In the genomic region with DNA sequence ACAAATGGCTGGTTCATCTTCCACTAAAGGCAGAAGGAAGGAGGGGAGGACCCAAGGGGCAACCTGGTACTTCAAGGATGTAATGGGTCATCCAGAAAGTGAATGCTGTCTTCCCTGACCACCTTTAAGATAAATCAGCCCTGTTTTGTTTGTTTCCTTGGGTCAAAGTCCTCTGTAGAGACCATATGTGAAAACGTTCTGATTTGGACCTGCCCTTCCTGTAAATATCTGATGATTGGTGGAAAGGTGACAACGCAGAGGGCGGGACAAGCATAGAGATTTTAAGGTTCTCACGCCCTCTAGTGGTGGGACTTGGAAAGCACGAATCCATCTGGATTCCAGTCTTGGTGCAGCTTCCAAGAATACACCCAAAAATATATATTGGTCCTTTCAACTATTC, we compare ENCODE assay signal across 8 mouse cellular contexts. TPM values are rescaled to one million over a fixed set of nuclear protein-coding genes. Genes with fewer than 3 reads are reported as not detected.
DNase-seq lines count a peak whose midpoint lies in the region; ATAC-seq and TF ChIP-seq lines count a peak whose summit lies in the region.

No protein-coding gene starts in this region.

- H3K79me2 ChIP-seq in C2C12 (ENCODE audit: control insufficient read depth, insufficient read depth) = no peaks in the 10 kb centered on the region

- no peaks in the 10 kb centered on the region for H3K9me3 ChIP-seq in embryonic facial prominence, embryonic 13.5 days
- H3K9me3 ChIP-seq in kidney, embryonic 14.5 days (ENCODE audit: control insufficient read depth, low read length) = no peaks in the 10 kb centered on the region
- no peaks in the 10 kb centered on the region for H3K9me3 ChIP-seq in limb, embryonic 15.5 days
- H3K9me3 ChIP-seq in midbrain, postnatal 0 days (ENCODE audit: low read length) = no peaks in the 10 kb centered on the region
- H3K9me3 ChIP-seq in stomach, embryonic 14.5 days (ENCODE audit: control insufficient read depth, low read depth, low read length) = no peaks in the 10 kb centered on the region

- H3ac ChIP-seq in C2C12 (ENCODE audit: control insufficient read depth, insufficient read length, low read depth) = no peak overlapping the region

- no peak overlapping the region for H3K4me3 ChIP-seq in C2C12 (ENCODE audit: insufficient read depth, poor library complexity, severe bottlenecking)
- H3K4me3 ChIP-seq in embryonic facial prominence, embryonic 13.5 days = 0 out of 2 replicates have a peak overlapping the region, but pooled peaks have one; percentile 3
- 0 out of 2 replicates have a peak overlapping the region, but pooled peaks have one; percentile 4 for H3K4me3 ChIP-seq in kidney, embryonic 14.5 days (ENCODE audit: low read length)
- H3K4me3 ChIP-seq in limb, embryonic 15.5 days = no peak overlapping the region
- no peak overlapping the region for H3K4me3 ChIP-seq in midbrain, postnatal 0 days (ENCODE audit: low read depth, low read length)
- H3K4me3 ChIP-seq in stomach, embryonic 14.5 days (ENCODE audit: low read depth, low read length) = no peak overlapping the region

- TF ChIP-seq CTCF in C2C12 (IDR thresholded peaks at IDR 0.05; ENCODE audit: control insufficient read depth, insufficient read depth, insufficient read length) = peak; percentile 38
- peak; percentile 91 for TF ChIP-seq CTCF in midbrain, postnatal 0 days (IDR thresholded peaks at IDR 0.05)

- H3K79me3 ChIP-seq in C2C12 (ENCODE audit: low read depth) = no peaks in the 10 kb centered on the region

- peak overlapping the region; percentile 39 for H3K4me2 ChIP-seq in embryonic facial prominence, embryonic 13.5 days
- H3K4me2 ChIP-seq in kidney, embryonic 14.5 days (replicated peaks; ENCODE audit: low read depth, low read length) = 0 out of 2 replicates have a peak overlapping the region, but pooled peaks have one; percentile 21
- H3K4me2 ChIP-seq in limb, embryonic 15.5 days = peak overlapping the region; percentile 30; the same call in 1 of the 2 replicates
- H3K4me2 ChIP-seq in midbrain, postnatal 0 days (ENCODE audit: low read depth, low read length, poor library complexity, severe bottlenecking) = no peak overlapping the region
- 0 out of 2 replicates have a peak overlapping the region, but pooled peaks have one; percentile 17 for H3K4me2 ChIP-seq in stomach, embryonic 14.5 days (replicated peaks; ENCODE audit: low read depth, low read length)

- no peak overlapping the region for H3K9ac ChIP-seq in embryonic facial prominence, embryonic 13.5 days
- H3K9ac ChIP-seq in kidney, embryonic 14.5 days (ENCODE audit: low read depth, low read length) = no peak overlapping the region
- no peak overlapping the region for H3K9ac ChIP-seq in limb, embryonic 15.5 days
- no peak overlapping the region for H3K9ac ChIP-seq in midbrain, postnatal 0 days (replicated peaks; ENCODE audit: low read length, poor library complexity, severe bottlenecking)
- H3K9ac ChIP-seq in stomach, embryonic 14.5 days (replicated peaks; ENCODE audit: low read depth, low read length) = no peak overlapping the region

- no peak overlapping the region for H3K27ac ChIP-seq in embryonic facial prominence, embryonic 13.5 days
- no peak overlapping the region for H3K27ac ChIP-seq in kidney, embryonic 14.5 days (ENCODE audit: low read depth, low read length)
- H3K27ac ChIP-seq in limb, embryonic 15.5 days = no peak overlapping the region
- no peak overlapping the region for H3K27ac ChIP-seq in midbrain, postnatal 0 days (ENCODE audit: low read depth, low read length)
- no peak overlapping the region for H3K27ac ChIP-seq in stomach, embryonic 14.5 days (ENCODE audit: low read length)

- WGBS in embryonic facial prominence, embryonic 13.5 days = 2% methylated on average over 5 of the region's 5 CpGs
- WGBS in kidney, embryonic 14.5 days = 2% methylated on average over 5 of the region's 5 CpGs
- WGBS in limb, embryonic 15.5 days = 1% methylated on average over 5 of the region's 5 CpGs
- 0% methylated on average over 5 of the region's 5 CpGs for WGBS in midbrain, postnatal 0 days
- WGBS in stomach, embryonic 14.5 days = under 1% methylated on average over 5 of the region's 5 CpGs

- no peak for ATAC-seq in embryonic facial prominence, embryonic 13.5 days (ENCODE audit: insufficient number of reproducible peaks, insufficient read depth, low FRiP score, low TSS enrichment, low read depth)
- ATAC-seq in kidney, embryonic 14.5 days (ENCODE audit: low FRiP score, low TSS enrichment) = no peak
- ATAC-seq in limb, embryonic 15.5 days (ENCODE audit: insufficient number of reproducible peaks, low FRiP score, low TSS enrichment, low read depth) = no peak
- no peak for ATAC-seq in midbrain, postnatal 0 days (ENCODE audit: low FRiP score)
- ATAC-seq in stomach, embryonic 14.5 days (ENCODE audit: insufficient number of reproducible peaks, insufficient read depth, low FRiP score, low read depth) = no peak

- no peaks in the 10 kb centered on the region for H3K36me3 ChIP-seq in C2C12 (ENCODE audit: control insufficient read depth, insufficient read depth)
- no peaks in the 10 kb centered on the region for H3K36me3 ChIP-seq in embryonic facial prominence, embryonic 13.5 days
- H3K36me3 ChIP-seq in kidney, embryonic 14.5 days (ENCODE audit: control insufficient read depth, insufficient read depth, low read length) = no peaks in the 10 kb centered on the region
- no peaks in the 10 kb centered on the region for H3K36me3 ChIP-seq in limb, embryonic 15.5 days
- no peaks in the 10 kb centered on the region for H3K36me3 ChIP-seq in midbrain, postnatal 0 days (ENCODE audit: insufficient read depth, low read length)
- no peaks in the 10 kb centered on the region for H3K36me3 ChIP-seq in stomach, embryonic 14.5 days (ENCODE audit: control insufficient read depth, insufficient read depth, low read length)

- H3K27me3 ChIP-seq in C2C12 (ENCODE audit: control insufficient read depth, insufficient read depth, insufficient read length) = peaks cover 24% of the 10 kb centered on the region
- H3K27me3 ChIP-seq in embryonic facial prominence, embryonic 13.5 days = 0 out of 2 replicates have a peak, but pooled peaks cover 4% of the 10 kb centered on the region
- no peaks in the 10 kb centered on the region; the same call in 1 of the 2 replicates for H3K27me3 ChIP-seq in kidney, embryonic 14.5 days (ENCODE audit: control insufficient read depth, insufficient read depth, low read length)
- H3K27me3 ChIP-seq in limb, embryonic 15.5 days = no peaks in the 10 kb centered on the region
- H3K27me3 ChIP-seq in midbrain, postnatal 0 days (ENCODE audit: insufficient read depth, low read length) = no peaks in the 10 kb centered on the region
- no peaks in the 10 kb centered on the region for H3K27me3 ChIP-seq in stomach, embryonic 14.5 days (ENCODE audit: control insufficient read depth, insufficient read depth, low read length)

- H3K4me1 ChIP-seq in embryonic facial prominence, embryonic 13.5 days = peaks cover 10% of the 10 kb centered on the region
- H3K4me1 ChIP-seq in kidney, embryonic 14.5 days (ENCODE audit: control insufficient read depth, insufficient read depth, low read length) = peaks cover 4% of the 10 kb centered on the region
- H3K4me1 ChIP-seq in limb, embryonic 15.5 days = peaks cover 8% of the 10 kb centered on the region
- H3K4me1 ChIP-seq in midbrain, postnatal 0 days (ENCODE audit: insufficient read depth, low read length) = peaks cover 6% of the 10 kb centered on the region; the same call in 1 of the 2 replicates
- H3K4me1 ChIP-seq in stomach, embryonic 14.5 days (ENCODE audit: control insufficient read depth, insufficient read depth, low read length) = peaks cover 6% of the 10 kb centered on the region; the same call in 1 of the 2 replicates

- DNase-seq in adrenal gland, postnatal 10 days = peak; percentile 90
- peak; percentile 70 to 85 for DNase-seq in heart, adult 9 months (ENCODE audit: low spot score in 2 of 2)
- DNase-seq in midbrain, postnatal 0 days (ENCODE audit: low spot score) = peak; percentile 93

RNA-seq across cellular contexts. Expression of a gene that starts 4.0 kb away (rescaled TPM):
- polyA plus RNA-seq in C2C12 (2012; fragmentation: generic; extraction: Trizol) = 2.1 TPM
- total RNA-seq in adrenal gland, postnatal 10 days (2021) = 10 to 100 TPM; 39.3 to 41.9 TPM
- 22.9 and 28.2 TPM in 2 replicates for polyA plus RNA-seq in embryonic facial prominence, embryonic 13.5 days (2015; fragmentation: Nextera tagmentation; extraction: Ambion mirVana)
- polyA plus RNA-seq in kidney, embryonic 14.5 days (2014; fragmentation: Nextera tagmentation; extraction: Ambion mirVana) = 13.8 and 21.3 TPM in 2 replicates
- 40.3 and 41.5 TPM in 2 replicates for polyA plus RNA-seq in limb, embryonic 15.5 days (2015; fragmentation: Nextera tagmentation; extraction: Ambion mirVana)
- 41.9 and 48.4 TPM in 2 replicates for total RNA-seq in midbrain, postnatal 0 days (2014; rRNA removed)
- 50.6 and 55.2 TPM in 2 replicates for polyA plus RNA-seq in midbrain, postnatal 0 days (2015; fragmentation: Nextera tagmentation; extraction: Ambion mirVana)
- 24.2 and 25.7 TPM in 2 replicates for polyA plus RNA-seq in stomach, embryonic 14.5 days (2014; fragmentation: Nextera tagmentation; extraction: Ambion mirVana)

RNA-seq across cellular contexts. Expression of a gene that starts 22.5 kb away (rescaled TPM):
- polyA plus RNA-seq in C2C12 (2012; fragmentation: generic; extraction: Trizol) = 9.6 TPM
- total RNA-seq in adrenal gland, postnatal 10 days (2021) = 10 to 100 TPM; 14.7 to 17.6 TPM
- 10.0 and 10.6 TPM in 2 replicates for polyA plus RNA-seq in embryonic facial prominence, embryonic 13.5 days (2015; fragmentation: Nextera tagmentation; extraction: Ambion mirVana)
- 6.9 and 13.6 TPM in 2 replicates for polyA plus RNA-seq in kidney, embryonic 14.5 days (2014; fragmentation: Nextera tagmentation; extraction: Ambion mirVana)
- 14.8 and 15.6 TPM in 2 replicates for polyA plus RNA-seq in limb, embryonic 15.5 days (2015; fragmentation: Nextera tagmentation; extraction: Ambion mirVana)
- total RNA-seq in midbrain, postnatal 0 days (2014; rRNA removed) = 8.9 and 18.6 TPM in 2 replicates
- 16.8 and 18.8 TPM in 2 replicates for polyA plus RNA-seq in midbrain, postnatal 0 days (2015; fragmentation: Nextera tagmentation; extraction: Ambion mirVana)
- 19.2 and 21.7 TPM in 2 replicates for polyA plus RNA-seq in stomach, embryonic 14.5 days (2014; fragmentation: Nextera tagmentation; extraction: Ambion mirVana)

RNA-seq across cellular contexts. Expression of a gene that starts 36.8 kb away (rescaled TPM):
- polyA plus RNA-seq in C2C12 (2012; fragmentation: generic; extraction: Trizol) = 18.8 TPM
- total RNA-seq in adrenal gland, postnatal 10 days (2021) = 10 to 100 TPM; 22.5 to 28.1 TPM
- 22.0 and 23.9 TPM in 2 replicates for polyA plus RNA-seq in embryonic facial prominence, embryonic 13.5 days (2015; fragmentation: Nextera tagmentation; extraction: Ambion mirVana)
- polyA plus RNA-seq in kidney, embryonic 14.5 days (2014; fragmentation: Nextera tagmentation; extraction: Ambion mirVana) = 15.6 and 20.8 TPM in 2 replicates
- polyA plus RNA-seq in limb, embryonic 15.5 days (2015; fragmentation: Nextera tagmentation; extraction: Ambion mirVana) = 23.8 and 27.0 TPM in 2 replicates
- 286 and 357 TPM in 2 replicates for total RNA-seq in midbrain, postnatal 0 days (2014; rRNA removed)
- polyA plus RNA-seq in midbrain, postnatal 0 days (2015; fragmentation: Nextera tagmentation; extraction: Ambion mirVana) = 176 and 178 TPM in 2 replicates
- 11.3 and 12.7 TPM in 2 replicates for polyA plus RNA-seq in stomach, embryonic 14.5 days (2014; fragmentation: Nextera tagmentation; extraction: Ambion mirVana)

RNA-seq across cellular contexts. Expression of a gene that starts 55.5 kb away (rescaled TPM):
- polyA plus RNA-seq in C2C12 (2012; fragmentation: generic; extraction: Trizol) = 0.73 TPM
- total RNA-seq in adrenal gland, postnatal 10 days (2021) = 1 to 10 TPM; 7.6 to 9.4 TPM
- 2.5 and 4.0 TPM in 2 replicates for polyA plus RNA-seq in embryonic facial prominence, embryonic 13.5 days (2015; fragmentation: Nextera tagmentation; extraction: Ambion mirVana)
- polyA plus RNA-seq in kidney, embryonic 14.5 days (2014; fragmentation: Nextera tagmentation; extraction: Ambion mirVana) = 2.1 and 2.5 TPM in 2 replicates
- 3.5 TPM in 2 replicates for polyA plus RNA-seq in limb, embryonic 15.5 days (2015; fragmentation: Nextera tagmentation; extraction: Ambion mirVana)
- 0.76 and 8.6 TPM in 2 replicates for total RNA-seq in midbrain, postnatal 0 days (2014; rRNA removed)
- polyA plus RNA-seq in midbrain, postnatal 0 days (2015; fragmentation: Nextera tagmentation; extraction: Ambion mirVana) = 3.1 and 4.7 TPM in 2 replicates
- 1.4 and 2.6 TPM in 2 replicates for polyA plus RNA-seq in stomach, embryonic 14.5 days (2014; fragmentation: Nextera tagmentation; extraction: Ambion mirVana)

Comparison
In these comparisons a context has a peak if more than half of its experiments do, and no peak if none do; other contexts are left out.
1. H3K4me3 ChIP-seq: peak in embryonic facial prominence, embryonic 13.5 days (single experiment) and kidney, embryonic 14.5 days (single experiment); none in C2C12 (single experiment), limb, embryonic 15.5 days (single experiment), midbrain, postnatal 0 days (single experiment) and stomach, embryonic 14.5 days (single experiment).
2. Peak in every context shown above with its lines, with median percentiles within 50 percentile points of each other: DNase-seq.